Mouse (Mus musculus): Measurements from ENCODE around the gene Zfp189. TPM values are rescaled to one million over a fixed set of nuclear protein-coding genes. Genes with fewer than 3 reads are reported as not detected.

The Zfp189 gene
- polyA plus RNA-seq, 1 experiment: 1.1 TPM

- Histone ChIP-seq H3K79me3 (ENCODE audit: low read depth) (no peaks in the 10 kb centered on the region), H3K27me3 (ENCODE audit: control insufficient read depth, insufficient read depth, insufficient read length) (peaks cover 5% of the 10 kb centered on the region), H3K4me3 (ENCODE audit: insufficient read depth, poor library complexity, severe bottlenecking) (no peak overlapping the region), H3K36me3 (ENCODE audit: control insufficient read depth, insufficient read depth) (no peaks in the 10 kb centered on the region), H3K79me2 (ENCODE audit: control insufficient read depth, insufficient read depth) (no peaks in the 10 kb centered on the region), H3ac (ENCODE audit: control insufficient read depth, insufficient read length, low read depth) (no peak overlapping the region)
- TF ChIP-seq CTCF (IDR thresholded peaks at IDR 0.05; ENCODE audit: control insufficient read depth, insufficient read depth, insufficient read length) (no peak), CEBPB (IDR thresholded peaks at IDR 0.05; ENCODE audit: low read depth) (no peak), MYOD1 (IDR thresholded peaks at IDR 0.05; ENCODE audit: control insufficient read depth, insufficient read length, low read depth) (no peak), MAX (IDR thresholded peaks at IDR 0.05) (no peak), USF1 (IDR thresholded peaks at IDR 0.05; ENCODE audit: low read depth) (no peak), FOSL1 (IDR thresholded peaks at IDR 0.05; ENCODE audit: insufficient read depth, low read length, poor library complexity, severe bottlenecking) (no peak), MYOG (IDR thresholded peaks at IDR 0.05; ENCODE audit: control insufficient read depth, extremely low read depth, insufficient read length) (no peak)
These were observed 36.4 kb downstream of the Zfp189 start for GRCm38 (mm10) chr4:49557375-49557774.

- H3K27me3 ChIP-seq (ENCODE audit: control insufficient read depth, insufficient read depth, insufficient read length): peaks cover 5% of the 10 kb centered on the region
These were observed 37.2 kb downstream of the Zfp189 start for GRCm38 (mm10) chr4:49558181-49558580.

GRCm38 (mm10) chr4:49559915-49560772, 39.2 kb downstream of the Zfp189 start:
- H3K79me2 ChIP-seq (ENCODE audit: control insufficient read depth, insufficient read depth): no peaks in the 10 kb centered on the region
- no peak overlapping the region for H3K4me3 ChIP-seq (ENCODE audit: insufficient read depth, poor library complexity, severe bottlenecking)
- no peak overlapping the region for H3ac ChIP-seq (ENCODE audit: control insufficient read depth, insufficient read length, low read depth)
- H3K27me3 ChIP-seq (ENCODE audit: control insufficient read depth, insufficient read depth, insufficient read length): peaks cover 5% of the 10 kb centered on the region
- no peaks in the 10 kb centered on the region for H3K36me3 ChIP-seq (ENCODE audit: control insufficient read depth, insufficient read depth)
- TF ChIP-seq CEBPB (IDR thresholded peaks at IDR 0.05; ENCODE audit: low read depth) (no peak), FOSL1 (IDR thresholded peaks at IDR 0.05; ENCODE audit: insufficient read depth, low read length, poor library complexity, severe bottlenecking) (no peak), MYOD1 (IDR thresholded peaks at IDR 0.05; ENCODE audit: control insufficient read depth, insufficient read length, low read depth) (peak; percentile 9), MYOG (IDR thresholded peaks at IDR 0.05; ENCODE audit: control insufficient read depth, extremely low read depth, insufficient read length) (no peak), USF1 (IDR thresholded peaks at IDR 0.05; ENCODE audit: low read depth) (no peak)
- no peaks in the 10 kb centered on the region for H3K79me3 ChIP-seq (ENCODE audit: low read depth)

More at GRCm38 (mm10) chr4:49558181-49558580, 37.2 kb downstream of the Zfp189 start:
- H3K79me3 ChIP-seq (ENCODE audit: low read depth): no peaks in the 10 kb centered on the region
- no peaks in the 10 kb centered on the region for H3K79me2 ChIP-seq (ENCODE audit: control insufficient read depth, insufficient read depth)
- no peaks in the 10 kb centered on the region for H3K36me3 ChIP-seq (ENCODE audit: control insufficient read depth, insufficient read depth)
- H3K4me3 ChIP-seq (ENCODE audit: insufficient read depth, poor library complexity, severe bottlenecking): no peak overlapping the region
- no peak overlapping the region for H3ac ChIP-seq (ENCODE audit: control insufficient read depth, insufficient read length, low read depth)
- TF ChIP-seq MYOD1 (IDR thresholded peaks at IDR 0.05; ENCODE audit: control insufficient read depth, insufficient read length, low read depth) (no peak), MAX (IDR thresholded peaks at IDR 0.05) (no peak), MYOG (IDR thresholded peaks at IDR 0.05; ENCODE audit: control insufficient read depth, extremely low read depth, insufficient read length) (no peak), CTCF (IDR thresholded peaks at IDR 0.05; ENCODE audit: control insufficient read depth, insufficient read depth, insufficient read length) (no peak), CEBPB (IDR thresholded peaks at IDR 0.05; ENCODE audit: low read depth) (no peak), FOSL1 (IDR thresholded peaks at IDR 0.05; ENCODE audit: insufficient read depth, low read length, poor library complexity, severe bottlenecking) (no peak), USF1 (IDR thresholded peaks at IDR 0.05; ENCODE audit: low read depth) (no peak)

DNA sequence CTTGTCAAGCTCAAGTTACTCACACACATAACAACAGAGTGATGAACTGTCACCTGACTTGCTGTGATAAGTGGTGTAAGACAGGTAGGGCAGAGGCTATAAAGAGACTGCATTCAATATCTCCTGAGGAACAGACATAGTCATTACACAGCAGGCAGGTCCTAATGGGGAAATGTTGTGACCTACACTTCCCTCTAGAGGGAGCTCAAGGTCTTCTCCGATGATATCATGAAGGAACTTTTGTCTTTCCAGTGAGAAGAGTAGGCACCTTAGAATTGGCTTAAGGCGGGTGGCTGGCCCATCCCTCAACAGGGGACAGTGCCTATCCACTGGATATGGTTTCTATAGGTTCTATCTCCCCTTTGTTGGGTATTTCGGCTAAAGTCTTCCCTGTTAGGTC, 46.6 kb downstream of the Zfp189 start:
- TF ChIP-seq CTCF (IDR thresholded peaks at IDR 0.05; ENCODE audit: control insufficient read depth, insufficient read depth, insufficient read length) (peak; percentile 23), MYOD1 (IDR thresholded peaks at IDR 0.05; ENCODE audit: control insufficient read depth, insufficient read length, low read depth) (no peak)
- Histone ChIP-seq H3K27me3 (ENCODE audit: control insufficient read depth, insufficient read depth, insufficient read length) (no peaks in the 10 kb centered on the region), H3K79me3 (ENCODE audit: low read depth) (no peaks in the 10 kb centered on the region), H3K79me2 (ENCODE audit: control insufficient read depth, insufficient read depth) (no peaks in the 10 kb centered on the region), H3K36me3 (ENCODE audit: control insufficient read depth, insufficient read depth) (no peaks in the 10 kb centered on the region), H3K4me3 (ENCODE audit: insufficient read depth, poor library complexity, severe bottlenecking) (no peak overlapping the region), H3ac (ENCODE audit: control insufficient read depth, insufficient read length, low read depth) (no peak overlapping the region)

- Histone ChIP-seq H3K79me2 (ENCODE audit: control insufficient read depth, insufficient read depth) (no peaks in the 10 kb centered on the region), H3K36me3 (ENCODE audit: control insufficient read depth, insufficient read depth) (no peaks in the 10 kb centered on the region), H3K79me3 (ENCODE audit: low read depth) (no peaks in the 10 kb centered on the region), H3ac (ENCODE audit: control insufficient read depth, insufficient read length, low read depth) (no peak overlapping the region), H3K4me3 (ENCODE audit: insufficient read depth, poor library complexity, severe bottlenecking) (no peak overlapping the region), H3K27me3 (ENCODE audit: control insufficient read depth, insufficient read depth, insufficient read length) (no peaks in the 10 kb centered on the region)
- no peak for TF ChIP-seq CEBPB (IDR thresholded peaks at IDR 0.05; ENCODE audit: low read depth)
These were observed 51.2 kb downstream of the Zfp189 start for GRCm38 (mm10) chr4:49572194-49572593.

Other genes with a start within 250 kb of the Zfp189 start
- not detected for gene Acnat2, start 113.0 kb upstream of the Zfp189 start, polyA plus RNA-seq (2012; fragmentation: generic; extraction: Trizol)
- not detected for gene Acnat1, start 47.3 kb upstream of the Zfp189 start, polyA plus RNA-seq (2012; fragmentation: generic; extraction: Trizol)
- gene Baat, start 14.6 kb upstream of the Zfp189 start, polyA plus RNA-seq (2012; fragmentation: generic; extraction: Trizol): 0.02 TPM
- 16.0 TPM for gene Mrpl50, start 83 bp upstream of the Zfp189 start, polyA plus RNA-seq (2012; fragmentation: generic; extraction: Trizol)
- not detected for gene Aldob, start 28.4 kb downstream of the Zfp189 start, polyA plus RNA-seq (2012; fragmentation: generic; extraction: Trizol)
- gene Tmem246, start 76.7 kb downstream of the Zfp189 start, polyA plus RNA-seq (2012; fragmentation: generic; extraction: Trizol): 0.34 TPM
- 17.3 TPM for gene Rnf20, start 110.8 kb downstream of the Zfp189 start, polyA plus RNA-seq (2012; fragmentation: generic; extraction: Trizol)
- gene Ppp3r2, start 160.8 kb downstream of the Zfp189 start, polyA plus RNA-seq (2012; fragmentation: generic; extraction: Trizol): not detected